Mouse (Mus musculus) C2C12 (cell line): ENCODE measurements around the gene Park7. TPM values are rescaled to one million over a fixed set of nuclear protein-coding genes. Genes with fewer than 3 reads are reported as not detected.
A peak's percentile ranks its signal among the peaks of the same experiment; 100 is the strongest.

Source experiments
- H3K27me3 ChIP-seq: one replicate; pipeline ENCODE4 v1.6.1; 2011; ENCODE audit not compliant: control insufficient read depth, insufficient read depth, insufficient read length
- H3K36me3 ChIP-seq: one replicate; pipeline ENCODE4 v1.6.1; 2011; ENCODE audit not compliant: control insufficient read depth, insufficient read depth
- H3K4me3 ChIP-seq: one replicate; pipeline ENCODE4 v1.5.1; 2011; ENCODE audit warnings: mild to moderate bottlenecking, control low read depth; ENCODE audit not compliant: poor library complexity, insufficient read depth, severe bottlenecking
- H3K79me2 ChIP-seq: one replicate; pipeline ENCODE4 v1.6.1; 2011; ENCODE audit not compliant: control insufficient read depth, insufficient read depth
- H3K79me3 ChIP-seq: one replicate; pipeline ENCODE4 v1.6.1; 2011; ENCODE audit warnings: low read depth, control low read depth
- H3ac ChIP-seq: one replicate; pipeline ENCODE3; 2011; ENCODE audit warnings: low read depth; ENCODE audit not compliant: control insufficient read depth, insufficient read length
- CEBPB ChIP-seq: IDR thresholded peaks from one replicate; pipeline ENCODE4 v1.6.1; 2011; ENCODE audit warnings: low read depth, mild to moderate bottlenecking, control low read depth, moderate library complexity
- CTCF ChIP-seq: IDR thresholded peaks from one replicate; pipeline ENCODE4 v1.5.1; 2011; ENCODE audit not compliant: control insufficient read depth, insufficient read depth, insufficient read length
- FOSL1 ChIP-seq: IDR thresholded peaks from one replicate; pipeline ENCODE4 v1.8.0; 2011; ENCODE audit warnings: mild to moderate bottlenecking, low read length; ENCODE audit not compliant: poor library complexity, insufficient read depth, severe bottlenecking
- MAX ChIP-seq: IDR thresholded peaks from one replicate; pipeline ENCODE4 v1.6.1; 2011; ENCODE audit warnings: mild to moderate bottlenecking, control low read depth
- MYOD1 ChIP-seq: IDR thresholded peaks from one replicate; pipeline ENCODE4 v1.6.1; 2011; ENCODE audit warnings: low read depth; ENCODE audit not compliant: control insufficient read depth, insufficient read length
- MYOG ChIP-seq: IDR thresholded peaks from one replicate; pipeline ENCODE4 v1.6.1; 2011; ENCODE audit not compliant: control insufficient read depth, insufficient read length; ENCODE audit errors: extremely low read depth
- USF1 ChIP-seq: IDR thresholded peaks from one replicate; pipeline ENCODE4 v1.6.1; 2011; ENCODE audit warnings: low read depth, mild to moderate bottlenecking, control low read depth, moderate library complexity
- polyA plus RNA-seq: library from polyadenylated mRNA; unstranded; fragments of >200 nt; fragmentation: generic; extraction: Trizol; gene quantifications from one replicate; pipeline ENCODE4 v1.2.1, GENCODE M21; 2012; ENCODE audit warnings: missing spikeins

Gene Park7
- polyA plus RNA-seq, 1 experiment, result 323 TPM

GRCm38 (mm10) chr4:150872681-150873080 is 41.6 kb downstream of the Park7 start:
- no peak overlapping the region for H3K4me3 ChIP-seq
- H3K79me2 ChIP-seq, result peaks cover 20% of the 10 kb centered on the region
- peaks cover 8% of the 10 kb centered on the region for H3K79me3 ChIP-seq
- H3ac ChIP-seq, result no peak overlapping the region
- peaks cover 34% of the 10 kb centered on the region for H3K36me3 ChIP-seq
- TF ChIP-seq MYOD1 (no peak), MYOG (no peak), FOSL1 (no peak), USF1 (no peak), CTCF (no peak), MAX (no peak), CEBPB (no peak)
- no peaks in the 10 kb centered on the region for H3K27me3 ChIP-seq

- Histone ChIP-seq H3K79me3 (peaks cover 8% of the 10 kb centered on the region), H3K27me3 (no peaks in the 10 kb centered on the region), H3ac (no peak overlapping the region), H3K4me3 (no peak overlapping the region), H3K79me2 (peaks cover 24% of the 10 kb centered on the region), H3K36me3 (peaks cover 39% of the 10 kb centered on the region)
- no peak for TF ChIP-seq USF1
Measured at GRCm38 (mm10) chr4:150872139-150872651, 42.0 kb downstream of the Park7 start.

GRCm38 (mm10) chr4:150871392-150872138 is 42.7 kb downstream of the Park7 start:
- peaks cover 12% of the 10 kb centered on the region for H3K79me3 ChIP-seq
- peaks cover 45% of the 10 kb centered on the region for H3K36me3 ChIP-seq
- peak; percentile 69 for TF ChIP-seq CEBPB
- TF ChIP-seq USF1, result no peak
- peak; percentile 11 for TF ChIP-seq MAX
- TF ChIP-seq MYOD1, result peak; percentile 46
- TF ChIP-seq FOSL1, result no peak
- H3K79me2 ChIP-seq, result peaks cover 31% of the 10 kb centered on the region
- H3ac ChIP-seq, result no peak overlapping the region
- no peak overlapping the region for H3K4me3 ChIP-seq
- H3K27me3 ChIP-seq, result no peaks in the 10 kb centered on the region

GRCm38 (mm10) chr4:150870963-150871391 is 43.3 kb downstream of the Park7 start:
- H3ac ChIP-seq, result no peak overlapping the region
- H3K4me3 ChIP-seq, result no peak overlapping the region
- H3K27me3 ChIP-seq, result no peaks in the 10 kb centered on the region
- TF ChIP-seq FOSL1 (no peak), USF1 (no peak), CTCF (no peak), MAX (no peak), MYOG (no peak), CEBPB (no peak), MYOD1 (no peak)
- peaks cover 51% of the 10 kb centered on the region for H3K36me3 ChIP-seq
- peaks cover 18% of the 10 kb centered on the region for H3K79me3 ChIP-seq
- H3K79me2 ChIP-seq, result peaks cover 37% of the 10 kb centered on the region

GRCm38 (mm10) chr4:150869276-150870197 is 44.7 kb downstream of the Park7 start:
- Histone ChIP-seq H3K27me3 (no peaks in the 10 kb centered on the region), H3K36me3 (peaks cover 66% of the 10 kb centered on the region), H3ac (no peak overlapping the region), H3K79me2 (peaks cover 51% of the 10 kb centered on the region), H3K4me3 (no peak overlapping the region), H3K79me3 (peaks cover 29% of the 10 kb centered on the region)
- TF ChIP-seq USF1, result no peak
- TF ChIP-seq MAX, result no peak
- no peak for TF ChIP-seq MYOG
- TF ChIP-seq MYOD1, result no peak
- no peak for TF ChIP-seq CTCF
- TF ChIP-seq CEBPB, result no peak
